Mouse (Mus musculus) forebrain, embryonic 15.5 days (tissue): ENCODE measurements around the gene Ripk1. TPM values are rescaled to one million over a fixed set of nuclear protein-coding genes. Genes with fewer than 3 reads are reported as not detected.
"Not testable (repeated sequence)": the region's sequence is repeated elsewhere in the genome, so short reads cannot be mapped to it uniquely, and the experiment has no call there.

Source experiments
- ATAC-seq: fragments of 200-750 bp; cut with Nextera tagmentation; replicated peaks from 2 replicates; pipeline ENCODE4 v1.8.0; 2017; ENCODE audit warnings: mild to moderate bottlenecking, moderate TSS enrichment, moderate library complexity
- H3K27ac ChIP-seq: fragments of 300-500 bp; sonication (generic); replicated peaks from 2 replicates; pipeline ENCODE4 v1.5.1; 2015; ENCODE audit warnings: mild to moderate bottlenecking, inconsistent platforms
- H3K27me3 ChIP-seq: fragments of 300-500 bp; sonication (generic); 2 replicates; pipeline ENCODE4 v1.6.1; 2015; ENCODE audit warnings: inconsistent platforms
- H3K36me3 ChIP-seq: fragments of 300-500 bp; sonication (generic); 2 replicates; pipeline ENCODE4 v1.6.1; 2015; ENCODE audit warnings: mild to moderate bottlenecking, inconsistent platforms
- H3K4me1 ChIP-seq: fragments of 300-500 bp; sonication (generic); 2 replicates; pipeline ENCODE4 v1.6.1; 2015; ENCODE audit warnings: inconsistent platforms
- H3K4me2 ChIP-seq: fragments of 300-500 bp; sonication (generic); replicated peaks from 2 replicates; pipeline ENCODE4 v1.6.1; 2015; ENCODE audit warnings: mild to moderate bottlenecking, inconsistent platforms
- H3K4me3 ChIP-seq: fragments of 300-500 bp; sonication (generic); 2 replicates; pipeline ENCODE4 v1.5.1; 2015; ENCODE audit warnings: mild to moderate bottlenecking, inconsistent platforms
- H3K9ac ChIP-seq: fragments of 300-500 bp; sonication (generic); replicated peaks from 2 replicates; pipeline ENCODE4 v1.6.1; 2015; ENCODE audit warnings: mild to moderate bottlenecking, inconsistent platforms
- H3K9me3 ChIP-seq: fragments of 300-500 bp; sonication (generic); 2 replicates; pipeline ENCODE4 v1.6.1; 2016; ENCODE audit warnings: inconsistent platforms
- WGBS: fragments of 180-500 bp; shearing (Covaris S2); methylation state at CpG from one replicate; pipeline ENCODE4 v1.1.7; 2015; ENCODE audit warnings: mixed read lengths; 5-methylcytosine and 5-hydroxymethylcytosine counted together
- polyA plus RNA-seq: library from polyadenylated mRNA; unstranded; fragments of >200 nt; fragmentation: Nextera tagmentation; extraction: Ambion mirVana; gene quantifications from 2 replicates; pipeline ENCODE4 v1.2.1, GENCODE M21; 2015

Ripk1 gene
- polyA plus RNA-seq, 1 experiment from 2014 or later: 6.3 TPM

DNA sequence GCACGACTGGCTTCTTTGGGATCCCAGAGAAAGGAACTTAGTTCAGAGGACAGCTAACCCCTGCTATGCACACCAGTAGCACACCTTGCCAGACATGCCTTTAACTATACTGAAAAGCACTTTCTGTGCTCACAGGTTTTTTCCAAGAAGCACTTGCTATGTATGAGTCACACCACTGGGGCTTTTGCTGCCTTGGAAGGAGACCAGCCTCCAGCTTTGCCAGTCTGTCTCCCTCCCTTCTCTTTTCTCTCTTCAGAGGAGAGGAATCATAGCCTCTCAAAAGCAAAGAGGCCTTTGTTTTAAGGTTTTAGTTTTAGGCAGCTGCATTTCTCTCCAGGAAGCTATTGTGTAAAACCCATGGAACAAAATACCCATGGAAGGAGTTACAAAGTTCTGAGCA lies 64.2 kb downstream of the Ripk1 start:
- 43% methylated on average over 1 of the region's 1 CpGs for WGBS
- ATAC-seq: no peak

DNA sequence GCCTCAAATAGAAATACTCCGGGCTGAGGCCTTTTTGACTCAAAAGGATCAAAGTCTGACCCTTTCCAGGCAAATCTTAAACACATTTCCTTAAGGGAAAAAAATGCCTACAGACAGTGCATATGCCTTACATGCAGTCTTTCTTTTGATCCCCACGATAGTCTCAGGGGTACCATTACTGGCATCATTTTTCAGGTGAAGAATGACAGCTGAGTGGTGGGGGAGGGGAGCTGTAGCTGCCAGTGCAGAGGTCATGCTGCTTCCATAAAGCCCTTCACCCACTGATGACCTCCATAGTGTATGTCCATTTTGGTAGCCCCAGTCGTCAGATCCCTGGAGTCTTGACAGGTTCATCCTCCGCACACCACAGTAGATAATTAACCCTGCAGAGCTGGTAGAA lies 68.1 kb downstream of the Ripk1 start:
- peaks cover 4% of the 10 kb centered on the region; the same call in 1 of the 2 replicates for H3K4me1 ChIP-seq
- no peak overlapping the region for H3K4me2 ChIP-seq
- no peaks in the 10 kb centered on the region for H3K27me3 ChIP-seq
- no peak overlapping the region for H3K27ac ChIP-seq
- no peak overlapping the region for H3K9ac ChIP-seq
- no peak for ATAC-seq
- H3K4me3 ChIP-seq: no peak overlapping the region
- 84% methylated on average over 4 of the region's 4 CpGs for WGBS
- no peaks in the 10 kb centered on the region for H3K9me3 ChIP-seq
- H3K36me3 ChIP-seq: peaks cover 11% of the 10 kb centered on the region; the same call in 1 of the 2 replicates

More for the DNA sequence above, 64.2 kb downstream of the Ripk1 start:
- 0 out of 2 replicates have a peak, but pooled peaks cover 2% of the 10 kb centered on the region for H3K4me1 ChIP-seq
- no peaks in the 10 kb centered on the region for H3K9me3 ChIP-seq
- no peaks in the 10 kb centered on the region for H3K36me3 ChIP-seq
- H3K27ac ChIP-seq: no peak overlapping the region
- H3K4me3 ChIP-seq: no peak overlapping the region
- H3K9ac ChIP-seq: no peak overlapping the region
- no peak overlapping the region for H3K4me2 ChIP-seq
- no peaks in the 10 kb centered on the region for H3K27me3 ChIP-seq

DNA sequence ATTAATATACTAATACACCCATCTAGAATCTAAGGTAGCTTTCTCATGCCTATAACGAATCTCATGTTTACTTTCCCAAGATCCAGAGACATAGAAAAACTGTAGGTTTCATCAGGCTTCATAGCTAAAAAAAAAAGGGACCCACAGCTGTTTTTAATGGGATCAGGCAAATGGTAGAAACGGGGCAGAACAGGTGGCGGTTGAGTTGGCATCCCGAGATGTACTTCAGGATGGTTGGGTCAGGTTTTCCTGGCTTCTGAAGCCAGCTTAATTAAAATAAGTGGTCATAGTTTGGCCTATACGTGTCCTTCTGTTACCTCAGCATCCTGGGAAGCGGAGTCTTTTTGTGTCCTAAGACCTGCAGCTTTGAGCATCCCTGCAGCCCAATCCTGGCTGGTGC lies 69.7 kb downstream of the Ripk1 start:
- WGBS: 76% methylated on average over 6 of the region's 6 CpGs
- H3K4me3 ChIP-seq: no peak overlapping the region
- H3K4me1 ChIP-seq: peaks cover 16% of the 10 kb centered on the region
- peaks cover 15% of the 10 kb centered on the region; the same call in 1 of the 2 replicates for H3K36me3 ChIP-seq
- H3K9me3 ChIP-seq: no peaks in the 10 kb centered on the region
- H3K9ac ChIP-seq: no peak overlapping the region
- H3K27me3 ChIP-seq: no peaks in the 10 kb centered on the region
- H3K4me2 ChIP-seq: no peak overlapping the region
- no peak for ATAC-seq
- H3K27ac ChIP-seq: no peak overlapping the region

DNA sequence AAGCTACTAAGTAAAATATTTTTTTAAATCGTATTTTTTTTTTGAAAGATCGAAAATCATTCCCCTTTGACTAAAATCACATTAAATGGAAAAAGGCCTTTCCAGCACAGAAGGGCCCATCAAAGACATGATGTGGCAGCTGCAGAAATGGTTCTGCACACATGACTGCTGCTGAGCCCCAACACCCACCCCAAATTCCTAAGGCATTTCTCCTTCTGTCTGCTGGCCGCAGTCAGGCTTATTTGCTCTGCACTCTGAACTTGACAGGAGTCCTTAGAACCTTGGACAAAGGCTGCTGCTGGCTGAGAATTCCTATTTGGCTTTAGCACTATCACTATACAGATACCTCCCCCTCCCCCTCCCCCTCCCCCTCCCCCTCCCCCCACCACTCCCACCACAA lies 70.7 kb downstream of the Ripk1 start:
- H3K4me3 ChIP-seq: no peak overlapping the region
- H3K4me2 ChIP-seq: no peak overlapping the region
- H3K36me3 ChIP-seq: peaks cover 15% of the 10 kb centered on the region; the same call in 1 of the 2 replicates
- 64% methylated on average over 3 of the region's 3 CpGs for WGBS
- no peak overlapping the region for H3K9ac ChIP-seq
- H3K4me1 ChIP-seq: peaks cover 18% of the 10 kb centered on the region
- no peak overlapping the region for H3K27ac ChIP-seq
- no peaks in the 10 kb centered on the region for H3K27me3 ChIP-seq
- no peak for ATAC-seq
- H3K9me3 ChIP-seq: no peaks in the 10 kb centered on the region

DNA sequence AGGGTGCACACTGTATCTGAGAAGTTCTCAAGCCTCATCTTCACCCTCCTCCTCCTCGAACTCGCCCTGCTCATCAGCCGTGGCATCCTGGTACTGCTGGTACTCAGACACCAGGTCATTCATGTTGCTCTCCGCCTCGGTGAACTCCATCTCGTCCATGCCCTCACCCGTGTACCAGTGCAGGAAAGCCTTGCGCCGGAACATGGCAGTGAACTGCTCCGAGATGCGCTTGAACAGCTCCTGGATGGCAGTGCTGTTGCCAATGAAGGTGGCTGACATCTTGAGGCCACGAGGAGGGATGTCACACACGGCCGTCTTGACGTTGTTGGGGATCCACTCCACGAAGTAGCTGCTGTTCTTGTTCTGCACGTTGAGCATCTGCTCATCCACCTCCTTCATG lies 72.3 kb downstream of the Ripk1 start:
- H3K27me3 ChIP-seq, ATAC-seq, H3K4me2 ChIP-seq, H3K27ac ChIP-seq, H3K4me3 ChIP-seq, H3K9me3 ChIP-seq, H3K9ac ChIP-seq: not testable (repeated sequence)
- WGBS: 98% methylated on average over 14 of the region's 17 CpGs
- Histone ChIP-seq H3K36me3 (peaks cover 15% of the 10 kb centered on the region; the same call in 1 of the 2 replicates), H3K4me1 (peaks cover 25% of the 10 kb centered on the region)

DNA sequence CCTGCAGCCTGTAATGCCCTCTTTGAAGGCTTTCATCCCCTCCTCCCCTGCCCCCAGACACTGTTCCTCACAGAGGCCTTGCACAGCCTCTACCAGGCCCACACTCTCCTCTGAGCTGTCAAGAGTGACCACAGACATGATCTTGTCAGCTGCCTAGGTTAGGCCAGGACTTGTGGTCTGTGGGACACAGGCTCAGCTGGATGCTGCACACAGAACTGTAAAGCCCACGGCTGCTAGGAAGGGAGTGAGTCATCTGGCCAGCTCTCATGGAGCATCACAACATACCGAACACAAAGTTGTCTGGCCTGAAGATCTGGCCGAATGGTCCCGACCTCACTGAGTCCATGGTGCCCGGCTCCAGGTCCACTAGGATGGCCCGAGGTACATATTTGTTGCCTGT lies 73.7 kb downstream of the Ripk1 start:
- H3K9ac ChIP-seq: peak overlapping the region; percentile 96; the same call in 1 of the 2 replicates
- H3K4me2 ChIP-seq: peak overlapping the region; percentile 86
- ATAC-seq, H3K27me3 ChIP-seq, H3K9me3 ChIP-seq: not testable (repeated sequence)
- peaks cover 25% of the 10 kb centered on the region for H3K4me1 ChIP-seq
- H3K4me3 ChIP-seq: peak overlapping the region; percentile 93
- H3K27ac ChIP-seq: peak overlapping the region; percentile 86; the same call in 1 of the 2 replicates
- peaks cover 15% of the 10 kb centered on the region; the same call in 1 of the 2 replicates for H3K36me3 ChIP-seq
- 83% methylated on average over 6 of the region's 6 CpGs for WGBS

DNA sequence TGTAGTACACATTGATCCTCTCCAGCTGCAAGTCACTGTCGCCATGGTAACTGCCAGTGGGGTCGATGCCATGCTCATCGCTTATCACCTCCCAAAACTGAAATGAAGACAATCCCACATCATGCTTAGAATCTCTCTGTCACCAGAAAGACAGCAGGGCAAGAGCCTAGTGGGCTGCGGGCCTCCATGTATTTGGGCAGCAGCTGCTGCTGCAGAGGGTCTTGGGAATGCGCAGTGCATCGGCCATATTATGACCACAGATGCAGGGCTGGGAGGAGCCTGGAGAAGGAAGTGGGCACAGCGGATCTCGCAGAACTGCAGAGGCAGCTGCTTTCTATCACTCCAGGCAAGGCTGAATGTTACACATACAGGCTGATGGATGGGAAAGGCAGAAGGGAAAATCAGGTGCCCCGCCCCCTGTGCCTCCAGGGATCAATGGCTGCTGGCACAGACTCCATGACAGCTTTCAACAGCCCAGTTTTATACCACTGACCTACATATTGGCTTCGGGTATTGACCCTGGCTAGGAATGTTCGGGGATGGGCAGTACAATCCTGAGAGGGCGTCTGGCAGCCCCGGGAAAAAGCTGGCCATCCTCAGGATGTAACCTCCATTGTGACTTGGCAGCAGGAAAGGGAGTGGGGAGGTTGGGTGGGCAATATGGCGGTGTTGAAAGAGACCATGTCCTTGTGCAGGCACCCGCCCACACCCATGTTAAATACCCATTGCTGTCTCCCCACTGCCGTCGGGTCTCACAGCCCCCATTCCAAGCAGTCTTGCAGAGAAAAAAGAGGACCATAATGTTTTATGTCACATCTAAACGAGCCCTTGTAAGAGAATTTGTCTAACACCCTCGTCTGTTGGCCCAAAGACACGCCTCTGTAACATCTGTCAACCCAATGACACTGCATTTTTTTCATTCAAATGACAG lies 74.7 kb downstream of the Ripk1 start:
- H3K36me3 ChIP-seq: peaks cover 15% of the 10 kb centered on the region; the same call in 1 of the 2 replicates
- WGBS: 50% methylated on average over 20 of the region's 20 CpGs
- H3K4me2 ChIP-seq: peak overlapping the region; percentile 86
- H3K4me3 ChIP-seq: peak overlapping the region; percentile 93
- ATAC-seq: peak; percentile 48
- no peaks in the 10 kb centered on the region for H3K27me3 ChIP-seq
- H3K27ac ChIP-seq: peak overlapping the region; percentile 86
- peak overlapping the region; percentile 96 for H3K9ac ChIP-seq
- H3K4me1 ChIP-seq: peaks cover 25% of the 10 kb centered on the region
- H3K9me3 ChIP-seq: no peaks in the 10 kb centered on the region

DNA sequence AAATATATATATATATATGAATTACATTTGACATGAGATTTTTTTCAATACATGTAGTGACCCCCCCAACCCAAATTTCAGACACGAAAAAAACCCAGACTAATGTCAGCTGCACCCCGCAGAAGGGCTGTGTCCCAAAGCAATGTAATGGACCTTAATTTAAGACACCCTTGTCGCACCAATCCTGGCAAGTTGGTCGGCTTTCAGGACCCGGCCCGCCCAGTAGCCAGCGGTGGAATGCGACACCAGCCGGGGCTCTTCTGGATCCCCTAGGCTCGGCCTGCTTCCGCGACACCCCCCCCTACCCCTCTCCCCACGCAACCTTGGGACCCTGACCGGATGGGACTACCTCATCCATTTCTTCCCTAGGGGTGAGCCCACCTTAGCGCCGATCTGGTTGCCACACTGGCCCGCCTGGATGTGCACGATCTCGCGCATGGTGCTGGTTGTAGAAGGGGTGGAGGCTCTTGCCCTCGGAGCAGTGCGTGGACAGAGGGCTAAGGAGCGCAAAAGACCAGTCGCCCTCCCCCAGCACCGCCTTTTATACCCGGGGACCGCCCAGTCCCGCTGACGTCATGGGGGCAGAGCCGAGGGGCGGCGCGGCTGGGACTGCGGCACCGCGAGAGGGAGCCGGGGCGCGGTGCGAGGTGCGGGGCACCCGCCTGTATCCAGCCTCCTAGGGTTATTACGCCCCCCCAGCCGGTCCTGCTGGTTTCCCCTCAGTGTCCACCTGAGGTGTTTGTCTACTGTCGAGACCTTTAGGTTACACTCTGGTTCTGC lies 75.5 kb downstream of the Ripk1 start, which contains the start of gene Tubb2a:
Gene Tubb2a (minus strand): TSS at position 516 of the 780 bp plus-strand sequence.
- H3K4me1 ChIP-seq: peaks cover 25% of the 10 kb centered on the region
- peak within 1 kb of the TSS; percentile 86 for H3K4me2 ChIP-seq
- peak within 1 kb of the TSS; percentile 86 for H3K27ac ChIP-seq
- peak within 1 kb of the TSS; percentile 93 for H3K4me3 ChIP-seq
- peak within 1 kb of the TSS; percentile 96 for H3K9ac ChIP-seq
- H3K27me3 ChIP-seq: no peaks in the 10 kb centered on the region
- peaks cover 12% of the 10 kb centered on the region; the same call in 1 of the 2 replicates for H3K36me3 ChIP-seq
- 2% methylated on average over 45 of the region's 45 CpGs for WGBS
- ATAC-seq: peak; percentile 92
- no peaks in the 10 kb centered on the region for H3K9me3 ChIP-seq

DNA sequence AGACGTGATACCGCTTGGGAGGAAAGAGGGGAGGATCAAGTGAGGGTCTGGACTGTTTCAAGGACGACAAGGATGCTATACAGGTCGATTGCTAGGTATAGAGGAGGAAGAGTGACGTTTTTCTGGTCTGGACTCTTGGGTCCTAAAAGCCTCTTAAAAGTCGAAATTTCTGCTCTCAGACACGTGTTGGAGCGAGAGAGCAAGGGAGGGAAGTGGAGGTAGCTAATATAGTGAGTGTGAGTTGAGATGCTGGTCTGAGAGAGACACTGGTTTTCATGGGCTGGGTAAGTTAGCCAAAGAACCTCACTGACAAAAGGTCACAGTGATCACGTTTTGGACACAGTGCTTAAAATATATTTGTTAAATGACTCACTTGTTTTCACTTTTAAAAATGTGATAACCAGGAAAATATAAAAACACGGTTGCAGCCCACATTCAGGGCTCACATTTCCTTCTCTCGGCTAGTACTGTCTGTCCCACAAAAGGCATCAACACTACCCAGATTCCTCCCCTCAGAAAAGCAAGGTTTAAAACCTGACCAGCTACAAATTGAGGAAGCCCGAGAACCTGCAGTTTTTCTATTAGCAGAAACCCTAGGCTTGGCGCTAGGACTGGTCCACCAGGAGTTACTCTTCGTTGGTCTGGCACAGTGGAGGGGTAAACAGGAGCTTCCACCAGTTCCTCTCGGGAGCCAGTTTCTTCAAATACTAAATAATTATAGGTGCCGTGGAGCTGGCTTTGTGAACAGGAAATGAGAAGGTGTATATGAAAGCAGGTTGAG lies 76.5 kb downstream of the Ripk1 start:
- Histone ChIP-seq H3K36me3 (peaks cover 6% of the 10 kb centered on the region; the same call in 1 of the 2 replicates), H3K27ac (peak overlapping the region; percentile 86), H3K4me1 (peaks cover 25% of the 10 kb centered on the region), H3K4me2 (peak overlapping the region; percentile 86), H3K9ac (peak overlapping the region; percentile 96; the same call in 1 of the 2 replicates), H3K9me3 (no peaks in the 10 kb centered on the region), H3K27me3 (no peaks in the 10 kb centered on the region), H3K4me3 (peak overlapping the region; percentile 93)
- WGBS: 41% methylated on average over 16 of the region's 16 CpGs
- ATAC-seq: peak; percentile 11; the same call in 1 of the 2 replicates

DNA sequence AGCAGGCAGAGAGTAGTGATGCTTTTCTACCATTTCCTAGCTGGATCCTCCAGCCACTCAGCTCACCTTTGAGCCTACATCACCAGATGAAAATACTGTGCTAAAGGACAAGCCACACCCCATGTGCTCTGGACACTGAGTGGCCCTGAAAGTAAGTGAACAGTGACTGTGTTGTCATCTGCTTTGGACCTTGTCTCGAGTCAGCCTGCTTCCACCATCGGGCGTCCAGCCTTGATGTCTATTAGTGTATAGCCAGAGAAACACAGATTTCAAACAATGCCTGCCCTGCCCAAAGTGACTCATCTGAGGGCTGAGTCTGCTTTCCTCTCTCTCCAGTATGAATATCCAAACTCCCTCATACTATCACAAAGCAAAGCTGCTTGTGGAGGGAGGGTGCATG lies 77.6 kb downstream of the Ripk1 start:
- WGBS: 91% methylated on average over 3 of the region's 3 CpGs
- ATAC-seq: no peak
- Histone ChIP-seq H3K4me1 (peaks cover 25% of the 10 kb centered on the region), H3K9me3 (no peaks in the 10 kb centered on the region), H3K36me3 (0 out of 2 replicates have a peak, but pooled peaks cover 4% of the 10 kb centered on the region), H3K27me3 (no peaks in the 10 kb centered on the region), H3K4me3 (no peak overlapping the region), H3K27ac (no peak overlapping the region), H3K9ac (no peak overlapping the region), H3K4me2 (no peak overlapping the region)

DNA sequence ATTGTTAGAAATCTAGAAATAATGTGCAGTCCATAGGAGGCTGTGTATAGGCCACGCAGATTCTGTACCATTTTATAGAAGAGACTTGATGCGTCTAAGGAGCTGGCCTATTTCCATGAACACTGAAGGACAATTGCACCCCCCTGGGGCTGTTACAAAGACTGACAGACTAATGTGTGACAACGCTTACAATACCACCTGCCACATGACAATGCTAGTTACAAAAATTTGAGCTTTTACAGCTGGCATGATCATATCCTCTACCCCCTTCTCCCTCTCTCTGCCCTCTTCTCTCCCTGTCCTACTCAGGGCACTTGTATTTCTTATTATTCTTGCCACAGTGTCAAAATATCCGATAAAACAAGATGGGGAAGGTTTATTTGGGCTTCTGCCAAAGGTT lies 79.8 kb downstream of the Ripk1 start:
- Histone ChIP-seq H3K27me3 (no peaks in the 10 kb centered on the region), H3K27ac (no peak overlapping the region), H3K9ac (no peak overlapping the region), H3K4me3 (no peak overlapping the region), H3K4me1 (peaks cover 9% of the 10 kb centered on the region), H3K9me3 (no peaks in the 10 kb centered on the region), H3K36me3 (no peaks in the 10 kb centered on the region), H3K4me2 (no peak overlapping the region)
- ATAC-seq: no peak
- 54% methylated on average over 4 of the region's 4 CpGs for WGBS
